Mouse (Mus musculus) embryo, embryonic 10 days (tissue): Measurements from ENCODE around the gene Rsad2.
"Not testable (repeated sequence)": the region's sequence is repeated elsewhere in the genome, so short reads cannot be mapped to it uniquely, and the experiment has no call there.

Experiments
- DNase-seq: peaks from one replicate; pipeline ENCODE4 v3.0.0-alpha.2; 2015; ENCODE audit warnings: low spot score

The Rsad2 gene

GRCm38 (mm10) chr12:26446377-26447045 lies 9.7 kb downstream of the Rsad2 start:
- no peak for DNase-seq

GRCm38 (mm10) chr12:26444511-26444910 lies 11.7 kb downstream of the Rsad2 start:
- no peak for DNase-seq

GRCm38 (mm10) chr12:26444054-26444453 lies 12.2 kb downstream of the Rsad2 start:
- peak; percentile 35 for DNase-seq

- no peak for DNase-seq
Measured at GRCm38 (mm10) chr12:26439366-26439765, 16.9 kb downstream of the Rsad2 start.

- no peak for DNase-seq
Measured at GRCm38 (mm10) chr12:26437950-26438349, 18.3 kb downstream of the Rsad2 start.

GRCm38 (mm10) chr12:26436334-26436733 lies 19.9 kb downstream of the Rsad2 start:
- no peak for DNase-seq

- not testable (repeated sequence) for DNase-seq
Measured at GRCm38 (mm10) chr12:26428771-26429170, 27.5 kb downstream of the Rsad2 start.

- peak; percentile 41 for DNase-seq
Measured at GRCm38 (mm10) chr12:26424841-26425240, 31.4 kb downstream of the Rsad2 start.

GRCm38 (mm10) chr12:26418322-26418721 lies 37.9 kb downstream of the Rsad2 start:
- DNase-seq = no peak

GRCm38 (mm10) chr12:26416636-26417295 lies 39.5 kb downstream of the Rsad2 start:
- no peak for DNase-seq

GRCm38 (mm10) chr12:26415104-26415771 lies 41.0 kb downstream of the Rsad2 start, which contains the start of gene Rnf144a:
Gene Rnf144a, minus strand, starts transcription at chr12:26415254.
- DNase-seq = peak; percentile 96

GRCm38 (mm10) chr12:26414451-26415103 lies 41.7 kb downstream of the Rsad2 start:
- DNase-seq = peak; percentile 50

GRCm38 (mm10) chr12:26413961-26414411 lies 42.3 kb downstream of the Rsad2 start:
- peak; percentile 56 for DNase-seq

- DNase-seq = no peak
Measured at GRCm38 (mm10) chr12:26412802-26413201, 43.5 kb downstream of the Rsad2 start.

GRCm38 (mm10) chr12:26411841-26412450 lies 44.3 kb downstream of the Rsad2 start:
- no peak for DNase-seq

GRCm38 (mm10) chr12:26410443-26410842 lies 45.8 kb downstream of the Rsad2 start:
- no peak for DNase-seq

- DNase-seq = no peak
Measured at GRCm38 (mm10) chr12:26408707-26409106, 47.5 kb downstream of the Rsad2 start.

- no peak for DNase-seq
Measured at GRCm38 (mm10) chr12:26404781-26405702, 51.2 kb downstream of the Rsad2 start.

GRCm38 (mm10) chr12:26403372-26404125 lies 52.7 kb downstream of the Rsad2 start:
- no peak for DNase-seq
